In the genomic region with DNA sequence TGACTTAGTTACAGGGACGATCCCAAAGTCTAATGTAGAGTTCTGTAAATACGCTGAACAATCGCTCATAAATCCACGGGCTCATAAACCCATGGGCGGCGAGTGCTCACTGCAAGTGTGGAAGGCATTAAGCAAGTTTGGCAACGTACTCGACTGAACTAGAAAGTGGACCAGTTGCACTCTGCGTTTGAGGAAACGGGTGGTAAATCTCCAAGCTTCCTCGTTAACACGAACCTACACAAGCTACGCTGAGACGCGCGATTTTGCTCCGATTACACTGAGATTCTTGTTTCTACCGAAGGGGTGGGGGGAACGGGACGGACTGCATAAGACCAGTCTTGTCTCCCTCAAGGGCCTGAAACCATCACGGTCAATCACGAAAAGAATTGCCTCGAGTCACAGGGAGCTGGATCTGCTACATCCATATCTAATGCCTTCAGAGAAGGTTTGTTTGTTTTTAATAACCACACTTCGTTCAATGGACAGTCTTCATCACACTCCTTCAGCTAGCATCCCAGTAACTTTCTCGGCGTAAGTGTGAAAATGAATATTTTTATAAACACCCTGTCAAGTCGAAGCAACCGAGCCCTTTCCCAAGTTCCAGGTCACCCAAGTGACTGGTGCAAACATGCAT, we compare ENCODE assay signal across 8 mouse cellular contexts. TPM values are rescaled to one million over a fixed set of nuclear protein-coding genes. Genes with fewer than 3 reads are reported as not detected.
A peak's percentile ranks its signal among the peaks of the same experiment; 100 is the strongest.
DNase-seq lines count a peak whose midpoint lies in the region; ATAC-seq and TF ChIP-seq lines count a peak whose summit lies in the region.

No protein-coding gene starts in this region.

- H3K27me3 ChIP-seq in embryonic facial prominence, embryonic 11.5 days (ENCODE audit: control insufficient read depth, insufficient read depth, low read length): no peaks in the 10 kb centered on the region
- H3K27me3 ChIP-seq in hindbrain, embryonic 14.5 days (ENCODE audit: control insufficient read depth, insufficient read depth, low read length): no peaks in the 10 kb centered on the region
- H3K27me3 ChIP-seq in liver, embryonic 14.5 days (ENCODE audit: control insufficient read depth, insufficient read depth, low read length): no peaks in the 10 kb centered on the region
- no peaks in the 10 kb centered on the region for H3K27me3 ChIP-seq in neural tube, embryonic 12.5 days (replicated peaks)

- peak overlapping the region; percentile 92 for H3K4me3 ChIP-seq in embryonic facial prominence, embryonic 11.5 days (ENCODE audit: low read depth, low read length)
- peak overlapping the region; percentile 95 for H3K4me3 ChIP-seq in hindbrain, embryonic 14.5 days (replicated peaks; ENCODE audit: low read length)
- H3K4me3 ChIP-seq in liver, embryonic 14.5 days (ENCODE audit: insufficient read depth in 1 of 2, low read depth in 2 of 2, low read length in 2 of 2): peak overlapping the region; percentile 96 to 97
- H3K4me3 ChIP-seq in neural tube, embryonic 12.5 days: peak overlapping the region; percentile 94

- peak overlapping the region; percentile 97; the same call in 1 of the 2 replicates for H3K27ac ChIP-seq in embryonic facial prominence, embryonic 11.5 days (replicated peaks; ENCODE audit: low read depth, low read length)
- no peak overlapping the region for H3K27ac ChIP-seq in hindbrain, embryonic 14.5 days
- peak overlapping the region; percentile 90 for H3K27ac ChIP-seq in liver, embryonic 14.5 days
- H3K27ac ChIP-seq in neural tube, embryonic 12.5 days: no peak overlapping the region

- peak overlapping the region; percentile 59 for H3K4me2 ChIP-seq in embryonic facial prominence, embryonic 11.5 days (ENCODE audit: low read depth, low read length)
- H3K4me2 ChIP-seq in hindbrain, embryonic 14.5 days (replicated peaks): peak overlapping the region; percentile 85
- peak overlapping the region; percentile 66 for H3K4me2 ChIP-seq in liver, embryonic 14.5 days (ENCODE audit: low read depth)
- H3K4me2 ChIP-seq in neural tube, embryonic 12.5 days (replicated peaks): peak overlapping the region; percentile 80

- TF ChIP-seq EP300 in liver, embryonic 14.5 days (IDR thresholded peaks at IDR 0.05; ENCODE audit: low read depth): no peak

- TF ChIP-seq CTCF in liver, embryonic 14.5 days (IDR thresholded peaks at IDR 0.05; ENCODE audit: low read depth): no peak

- peak overlapping the region; percentile 97 for H3K9ac ChIP-seq in embryonic facial prominence, embryonic 11.5 days (replicated peaks; ENCODE audit: low read length)
- H3K9ac ChIP-seq in hindbrain, embryonic 14.5 days: peak overlapping the region; percentile 98
- H3K9ac ChIP-seq in liver, embryonic 14.5 days (replicated peaks): peak overlapping the region; percentile 99
- H3K9ac ChIP-seq in neural tube, embryonic 12.5 days: peak overlapping the region; percentile 98

- WGBS in embryonic facial prominence, embryonic 11.5 days: 6% methylated on average over 28 of the region's 28 CpGs
- 12% methylated on average over 28 of the region's 28 CpGs for WGBS in hindbrain, embryonic 14.5 days
- 2% methylated on average over 28 of the region's 28 CpGs for WGBS in liver, embryonic 14.5 days (ENCODE audit: insufficient replicate concordance)
- WGBS in neural tube, embryonic 12.5 days: 2% methylated on average over 28 of the region's 28 CpGs

- H3K36me3 ChIP-seq in embryonic facial prominence, embryonic 11.5 days (replicated peaks; ENCODE audit: control insufficient read depth, insufficient read depth, low read depth, low read length): no peaks in the 10 kb centered on the region
- H3K36me3 ChIP-seq in hindbrain, embryonic 14.5 days (replicated peaks; ENCODE audit: control insufficient read depth, insufficient read depth): no peaks in the 10 kb centered on the region
- peaks cover 3% of the 10 kb centered on the region; the same call in 1 of the 2 replicates for H3K36me3 ChIP-seq in liver, embryonic 14.5 days (replicated peaks; ENCODE audit: control insufficient read depth, insufficient read depth, low read depth)
- peaks cover 6% of the 10 kb centered on the region; the same call in 1 of the 2 replicates for H3K36me3 ChIP-seq in neural tube, embryonic 12.5 days

- DNase-seq in right cerebral cortex, postnatal 10 days (ENCODE audit: low spot score in 2 of 2): peak; percentile 51 to 64
- DNase-seq in right cerebral cortex, adult 18-20 months: no peak
- peak; percentile 54 for DNase-seq in embryonic facial prominence, embryonic 11.5 days (ENCODE audit: low spot score)
- DNase-seq in hindbrain, embryonic 14.5 days (ENCODE audit: low spot score): no peak
- DNase-seq in liver, embryonic 14.5 days (ENCODE audit: low read depth in 3 of 3, low spot score in 3 of 3): peak in 1 of 3 experiments; percentile 41
- DNase-seq in adrenal gland, adult 8-10 months: no peak
- no peak for DNase-seq in layer of hippocampus, postnatal 25 days (ENCODE audit: extremely low spot score in 1 of 2, low spot score in 1 of 2)

- H3K4me1 ChIP-seq in embryonic facial prominence, embryonic 11.5 days (ENCODE audit: control insufficient read depth, insufficient read depth, low read length): peaks cover 5% of the 10 kb centered on the region
- peaks cover 27% of the 10 kb centered on the region for H3K4me1 ChIP-seq in hindbrain, embryonic 14.5 days (replicated peaks; ENCODE audit: control insufficient read depth, insufficient read depth, low read length)
- H3K4me1 ChIP-seq in liver, embryonic 14.5 days (replicated peaks; ENCODE audit: control insufficient read depth in 2 of 2, insufficient read depth in 2 of 2, low read length in 1 of 2): peaks cover 30 to 46% of the 10 kb centered on the region in 2 experiments
- peaks cover 30% of the 10 kb centered on the region for H3K4me1 ChIP-seq in neural tube, embryonic 12.5 days

- no peak for ATAC-seq in embryonic facial prominence, embryonic 11.5 days (replicated peaks; ENCODE audit: insufficient number of reproducible peaks, low FRiP score, low TSS enrichment, low read depth)
- no peak for ATAC-seq in hindbrain, embryonic 14.5 days (ENCODE audit: low FRiP score)
- peak; percentile 5; the same call in 1 of the 2 replicates for ATAC-seq in liver, embryonic 14.5 days (ENCODE audit: insufficient read depth)
- ATAC-seq in neural tube, embryonic 12.5 days (ENCODE audit: low FRiP score, low read depth): no peak

- no peaks in the 10 kb centered on the region for H3K9me3 ChIP-seq in embryonic facial prominence, embryonic 11.5 days (replicated peaks; ENCODE audit: control insufficient read depth, low read length)
- H3K9me3 ChIP-seq in hindbrain, embryonic 14.5 days (ENCODE audit: control insufficient read depth, low read length): no peaks in the 10 kb centered on the region
- H3K9me3 ChIP-seq in liver, embryonic 14.5 days (ENCODE audit: control insufficient read depth, low read length): no peaks in the 10 kb centered on the region
- H3K9me3 ChIP-seq in neural tube, embryonic 12.5 days: no peaks in the 10 kb centered on the region

RNA-seq across cellular contexts. Expression of gene Rac1, which starts 1.0 kb away (rescaled TPM):
- 521 and 540 TPM in 2 replicates for polyA plus RNA-seq in embryonic facial prominence, embryonic 11.5 days (2014; fragmentation: Nextera tagmentation; extraction: Ambion mirVana)
- 473 and 504 TPM in 2 replicates for polyA plus RNA-seq in hindbrain, embryonic 14.5 days (2014; fragmentation: Nextera tagmentation; extraction: Ambion mirVana)
- 53.9 and 115 TPM in 2 replicates for polyA plus RNA-seq in liver, embryonic 14.5 days (2012; rRNA removed)
- polyA plus RNA-seq in liver, embryonic 14.5 days (2014; fragmentation: Nextera tagmentation; extraction: Ambion mirVana): 146 and 161 TPM in 2 replicates
- 410 and 452 TPM in 2 replicates for polyA plus RNA-seq in neural tube, embryonic 12.5 days (2016; fragmentation: Nextera tagmentation; extraction: Ambion mirVana)
- 100 to 1,000 TPM; 348 to 401 (median 358) TPM for total RNA-seq in adrenal gland, adult 8-10 months (2022)
- total RNA-seq in layer of hippocampus, postnatal 25 days (2021): 100 to 1,000 TPM; 409 to 455 TPM

Comparison
In these comparisons a context has a peak if more than half of its experiments do, and no peak if none do; other contexts are left out.
1. DNase-seq: peak in right cerebral cortex, postnatal 10 days (2 of 2) and embryonic facial prominence, embryonic 11.5 days (single experiment); none in right cerebral cortex, adult 18-20 months (single experiment), hindbrain, embryonic 14.5 days (single experiment), adrenal gland, adult 8-10 months (single experiment) and layer of hippocampus, postnatal 25 days (0 of 2).
2. H3K27ac ChIP-seq: peak in embryonic facial prominence, embryonic 11.5 days (single experiment) and liver, embryonic 14.5 days (single experiment); none in hindbrain, embryonic 14.5 days (single experiment) and neural tube, embryonic 12.5 days (single experiment).
3. Peak in every context shown above with its lines, with median percentiles within 50 percentile points of each other: H3K4me2 ChIP-seq, H3K4me3 ChIP-seq and H3K9ac ChIP-seq.